Mouse (Mus musculus) hindbrain, postnatal 0 days (tissue): Measurements from ENCODE around the gene Esrp2. TPM values are rescaled to one million over a fixed set of nuclear protein-coding genes. Genes with fewer than 3 reads are reported as not detected.

Source experiments
- ATAC-seq: fragments of 200-750 bp; cut with Nextera tagmentation; 2 replicates; pipeline ENCODE4 v1.8.0; 2017; ENCODE audit warnings: mild to moderate bottlenecking, moderate TSS enrichment, moderate library complexity
- DNase-seq: peaks from one replicate; pipeline ENCODE4 v3.0.0-alpha.2; 2015; ENCODE audit warnings: low spot score
- H3K27ac ChIP-seq: fragments of 300-500 bp; sonication (generic); 2 replicates; pipeline ENCODE4 v1.5.1; 2014; ENCODE audit warnings: mild to moderate bottlenecking
- H3K27me3 ChIP-seq: fragments of 300-500 bp; sonication (generic); 2 replicates; pipeline ENCODE4 v1.6.1; 2014; ENCODE audit warnings: low read length, mixed read lengths; ENCODE audit not compliant: insufficient read depth
- H3K36me3 ChIP-seq: fragments of 300-500 bp; sonication (generic); 2 replicates; pipeline ENCODE4 v1.6.1; 2014; ENCODE audit warnings: low read length, mixed read lengths; ENCODE audit not compliant: insufficient read depth
- H3K4me1 ChIP-seq: fragments of 300-500 bp; sonication (generic); 2 replicates; pipeline ENCODE4 v1.6.1; 2014; ENCODE audit warnings: antibody characterized with exemption, low read length, mixed read lengths; ENCODE audit not compliant: insufficient read depth
- H3K4me2 ChIP-seq: fragments of 300-500 bp; sonication (generic); 2 replicates; pipeline ENCODE4 v1.6.1; 2014; ENCODE audit warnings: low read depth, mild to moderate bottlenecking, low read length, moderate library complexity, mixed read lengths
- H3K4me3 ChIP-seq: fragments of 300-500 bp; sonication (generic); 2 replicates; pipeline ENCODE4 v1.5.1; 2014; ENCODE audit warnings: low read length
- H3K9ac ChIP-seq: fragments of 300-500 bp; sonication (generic); replicated peaks from 2 replicates; pipeline ENCODE4 v1.6.1; 2014; ENCODE audit warnings: mild to moderate bottlenecking, low read length, moderate library complexity, mixed read lengths
- H3K9me3 ChIP-seq: fragments of 300-500 bp; sonication (generic); 2 replicates; pipeline ENCODE4 v1.6.1; 2016; ENCODE audit warnings: low read length, mixed read lengths
- CTCF ChIP-seq: IDR thresholded peaks from 2 replicates; pipeline ENCODE4 v1.5.1; 2016; ENCODE audit warnings: antibody characterized with exemption, control low read depth, low read depth
- WGBS: fragments of 180-500 bp; shearing (Covaris S2); extraction: QIAGEN DNeasy Blood & Tissue Kit; methylation state at CpG from one replicate; pipeline ENCODE4 v1.1.7; 2014; 5-methylcytosine and 5-hydroxymethylcytosine counted together
- polyA plus RNA-seq: library from polyadenylated mRNA; unstranded; fragments of >200 nt; fragmentation: Nextera tagmentation; extraction: Ambion mirVana; gene quantifications from 2 replicates; pipeline ENCODE4 v1.2.1, GENCODE M21; 2015
- total RNA-seq: library from RNA; depleted of rRNA; stranded (reverse); fragments of >200 nt; gene quantifications from 2 replicates; pipeline ENCODE4 v1.2.3, GENCODE M21; 2014

The Esrp2 gene
- total and polyA plus RNA-seq, 2 experiments from 2014 or later, result 0.10 TPM

DNA sequence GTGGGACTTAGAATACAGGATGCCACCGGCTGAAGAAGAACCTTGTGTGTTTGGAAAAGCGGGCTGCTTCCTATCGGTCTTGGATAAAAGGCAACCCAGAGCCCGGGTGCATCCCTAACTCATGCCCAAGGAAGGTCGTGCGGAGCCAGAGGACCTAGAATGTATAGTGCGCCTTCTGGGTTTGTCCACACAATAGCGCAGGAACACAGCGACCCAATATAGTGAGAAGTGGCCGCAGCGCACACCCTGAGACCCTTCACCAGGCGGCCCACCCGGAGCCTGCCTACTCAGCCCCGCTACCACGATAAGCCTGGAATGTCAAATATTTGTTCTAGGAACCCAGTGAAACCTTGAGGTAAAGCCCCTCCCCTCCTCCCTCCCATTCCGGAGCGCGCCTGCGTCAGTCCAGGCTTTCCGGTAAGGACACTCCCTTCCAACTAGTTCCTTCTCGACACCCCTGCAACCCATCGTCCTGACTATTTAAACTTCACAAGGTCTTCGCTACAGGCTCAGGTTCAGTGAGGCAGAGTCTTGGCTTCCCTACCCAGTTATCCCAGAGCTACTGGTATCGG lies 1.2 kb upstream of the Esrp2 start:
- Histone ChIP-seq H3K4me2 (peak overlapping the region; percentile 88), H3K27me3 (peaks cover 32% of the 10 kb centered on the region), H3K27ac (no peak overlapping the region), H3K36me3 (no peaks in the 10 kb centered on the region), H3K4me1 (peaks cover 20% of the 10 kb centered on the region), H3K9me3 (no peaks in the 10 kb centered on the region), H3K9ac (peak overlapping the region; percentile 24), H3K4me3 (peak overlapping the region; percentile 48)
- ATAC-seq, result no peak
- no peak for TF ChIP-seq CTCF
- peak; percentile 42 for DNase-seq
- 1% methylated on average over 24 of the region's 24 CpGs for WGBS

DNA sequence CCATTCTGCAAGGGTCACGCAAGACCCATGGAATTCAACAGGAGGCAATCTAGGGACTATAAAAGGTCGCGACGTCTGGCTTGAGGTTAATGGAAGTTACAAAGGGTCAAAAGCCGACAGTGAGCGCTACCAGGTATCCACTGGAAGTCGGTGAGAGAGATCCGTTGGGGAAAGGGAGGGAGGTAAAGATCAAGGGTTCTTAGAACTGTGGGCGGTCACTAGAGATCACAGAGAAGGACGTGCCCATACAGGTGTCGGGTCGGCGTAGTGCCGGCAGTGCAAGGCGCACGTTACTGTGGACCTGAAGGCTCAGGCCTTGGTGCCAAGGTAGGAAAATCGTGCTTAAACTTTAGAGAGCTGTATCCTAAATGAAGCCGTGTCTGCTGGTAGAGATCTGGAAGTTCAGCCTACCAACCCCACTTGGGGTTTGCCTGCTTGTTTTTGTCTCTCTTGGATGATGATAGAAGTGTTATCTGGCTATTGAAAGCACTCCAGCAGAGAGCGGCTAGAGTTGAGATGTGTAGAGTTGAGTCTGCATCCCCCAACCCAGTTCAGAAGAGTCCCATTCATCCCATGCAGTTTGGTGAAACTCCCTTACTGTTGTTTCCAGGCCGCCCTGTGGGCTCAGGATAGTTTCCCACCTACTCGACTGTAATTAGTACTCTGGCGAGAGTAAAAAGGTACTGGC lies 588 bp upstream of the Esrp2 start:
- peak overlapping the region; percentile 48 for H3K4me3 ChIP-seq
- H3K4me1 ChIP-seq, result peaks cover 20% of the 10 kb centered on the region
- no peak for TF ChIP-seq CTCF
- 5% methylated on average over 22 of the region's 22 CpGs for WGBS
- ATAC-seq (no peak), DNase-seq (no peak)
- H3K36me3 ChIP-seq, result no peaks in the 10 kb centered on the region
- peak overlapping the region; percentile 88 for H3K4me2 ChIP-seq
- no peaks in the 10 kb centered on the region for H3K9me3 ChIP-seq
- no peak overlapping the region for H3K27ac ChIP-seq
- H3K9ac ChIP-seq, result peak overlapping the region; percentile 24
- H3K27me3 ChIP-seq, result peaks cover 32% of the 10 kb centered on the region

DNA sequence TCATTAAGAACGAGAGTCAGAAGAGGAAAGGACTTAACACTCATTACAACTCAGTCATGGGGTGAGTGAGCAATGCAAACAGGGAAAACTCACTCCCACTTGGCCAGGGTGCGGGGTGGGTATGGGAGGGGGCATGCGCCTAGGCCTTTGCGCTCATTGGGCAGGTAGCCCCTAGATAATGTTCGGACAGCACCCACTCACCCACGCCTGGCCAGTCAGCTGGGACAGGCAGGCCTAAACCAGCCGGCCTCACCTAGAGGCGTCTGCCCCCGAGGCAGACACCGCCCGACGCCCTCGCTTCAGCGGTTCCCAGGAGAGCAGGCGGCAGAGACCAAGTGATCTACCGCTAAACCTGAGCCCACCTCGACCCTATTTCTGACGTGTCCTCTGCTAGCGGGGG lies 1.1 kb downstream of the Esrp2 start:
- H3K4me2 ChIP-seq, result peak overlapping the region; percentile 88
- peaks cover 20% of the 10 kb centered on the region for H3K4me1 ChIP-seq
- 9% methylated on average over 19 of the region's 19 CpGs for WGBS
- no peak overlapping the region for H3K9ac ChIP-seq
- H3K36me3 ChIP-seq, result peaks cover 2% of the 10 kb centered on the region; the same call in 1 of the 2 replicates
- TF ChIP-seq CTCF, result no peak
- DNase-seq (no peak), ATAC-seq (no peak)
- H3K4me3 ChIP-seq, result no peak overlapping the region
- no peak overlapping the region for H3K27ac ChIP-seq
- peaks cover 32% of the 10 kb centered on the region for H3K27me3 ChIP-seq
- no peaks in the 10 kb centered on the region for H3K9me3 ChIP-seq

DNA sequence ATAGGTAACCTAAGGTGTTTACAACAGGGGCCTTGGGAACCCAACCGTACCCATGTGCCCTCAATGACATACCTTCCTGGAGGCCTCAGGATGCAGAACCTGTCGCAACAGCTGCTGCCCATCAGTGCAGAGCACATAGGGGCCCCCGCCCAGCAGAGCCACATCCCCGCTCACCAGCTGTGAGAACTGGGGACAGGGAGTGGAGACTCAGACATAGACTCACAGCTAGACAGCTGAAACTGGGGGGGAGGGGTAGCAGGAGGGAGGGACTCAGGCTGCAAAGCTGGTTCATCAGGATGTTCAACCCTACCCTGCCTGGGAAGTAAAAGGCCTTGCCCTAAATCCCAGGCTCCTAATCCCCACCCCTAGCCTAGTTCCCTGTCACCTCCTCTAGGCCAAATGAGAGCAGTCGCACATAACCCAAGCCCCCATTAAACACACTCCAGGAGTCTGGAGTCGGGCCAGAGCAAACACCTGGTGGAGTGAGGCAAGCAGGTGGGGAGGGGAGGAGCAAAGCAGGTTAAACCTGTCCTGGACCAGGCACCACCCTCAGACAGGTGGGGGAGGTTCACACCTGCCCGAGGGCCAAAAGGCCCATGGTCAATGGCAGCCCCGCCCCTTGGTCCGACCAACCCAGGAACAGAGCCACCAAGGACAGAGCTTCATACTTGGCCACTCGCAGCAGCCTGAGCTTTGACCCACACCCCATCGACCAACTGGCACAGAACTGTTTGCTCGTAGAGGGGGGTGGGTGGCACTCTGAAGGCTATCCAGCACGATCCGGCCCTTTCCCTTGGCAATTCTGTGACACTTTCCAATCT lies 1.8 kb downstream of the Esrp2 start:
- Histone ChIP-seq H3K4me1 (peaks cover 20% of the 10 kb centered on the region), H3K9ac (no peak overlapping the region), H3K4me3 (no peak overlapping the region), H3K9me3 (no peaks in the 10 kb centered on the region), H3K36me3 (peaks cover 9% of the 10 kb centered on the region; the same call in 1 of the 2 replicates), H3K27me3 (peaks cover 32% of the 10 kb centered on the region), H3K4me2 (no peak overlapping the region), H3K27ac (no peak overlapping the region)
- DNase-seq (no peak), ATAC-seq (no peak)
- no peak for TF ChIP-seq CTCF
- 28% methylated on average over 14 of the region's 14 CpGs for WGBS

DNA sequence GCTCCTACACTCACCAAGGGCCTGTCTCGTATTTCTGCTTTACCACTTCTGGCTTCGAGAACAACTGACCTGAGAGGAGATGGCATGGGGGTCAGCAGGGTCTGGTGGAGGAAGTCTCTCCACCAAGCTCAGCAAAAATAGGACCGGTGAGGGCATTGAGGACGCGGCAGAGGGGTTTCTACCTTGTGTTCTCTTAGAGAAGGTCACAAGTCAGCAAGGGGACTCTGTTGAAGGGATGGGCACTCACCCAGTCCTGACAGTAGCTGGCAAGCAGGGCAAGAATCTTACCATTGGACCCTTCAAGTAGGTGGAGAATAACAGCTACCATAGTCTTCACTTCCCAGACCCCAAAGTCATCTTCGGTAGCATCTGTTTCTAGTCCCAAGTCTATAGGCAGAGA lies 2.8 kb downstream of the Esrp2 start:
- peaks cover 13% of the 10 kb centered on the region; the same call in 1 of the 2 replicates for H3K36me3 ChIP-seq
- no peak overlapping the region for H3K4me2 ChIP-seq
- DNase-seq (no peak), ATAC-seq (no peak)
- no peak overlapping the region for H3K9ac ChIP-seq
- WGBS, result 77% methylated on average over 6 of the region's 6 CpGs
- H3K4me1 ChIP-seq, result peaks cover 20% of the 10 kb centered on the region
- TF ChIP-seq CTCF, result no peak
- H3K4me3 ChIP-seq, result no peak overlapping the region
- H3K27me3 ChIP-seq, result peaks cover 32% of the 10 kb centered on the region
- no peak overlapping the region for H3K27ac ChIP-seq
- no peaks in the 10 kb centered on the region for H3K9me3 ChIP-seq

DNA sequence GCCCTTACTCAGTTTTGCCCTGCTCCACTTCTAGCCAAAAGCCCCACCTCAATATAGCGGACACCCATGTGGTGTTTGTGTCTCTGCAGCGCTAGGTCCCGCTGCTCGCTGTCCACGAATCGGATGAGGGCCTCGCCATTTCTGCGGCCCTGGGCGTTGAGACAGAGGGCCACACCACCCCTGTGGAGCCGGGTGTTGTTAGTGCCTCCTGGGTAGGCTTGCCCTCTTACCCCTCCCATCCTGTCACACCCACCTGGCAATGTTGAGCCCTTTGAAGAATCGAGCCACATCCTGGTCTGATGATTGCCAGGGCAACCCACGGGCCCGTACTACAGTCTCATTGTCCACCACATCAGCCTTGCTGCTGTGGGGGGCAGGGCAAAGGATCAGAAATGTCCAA lies 3.2 kb downstream of the Esrp2 start:
- peaks cover 32% of the 10 kb centered on the region for H3K27me3 ChIP-seq

More for the DNA sequence above, 3.2 kb downstream of the Esrp2 start:
- Histone ChIP-seq H3K4me3 (no peak overlapping the region), H3K4me2 (no peak overlapping the region), H3K36me3 (peaks cover 17% of the 10 kb centered on the region; the same call in 1 of the 2 replicates), H3K27ac (no peak overlapping the region), H3K9ac (no peak overlapping the region), H3K9me3 (no peaks in the 10 kb centered on the region), H3K4me1 (peaks cover 20% of the 10 kb centered on the region)
- no peak for DNase-seq
- ATAC-seq, result no peak
- 72% methylated on average over 13 of the region's 13 CpGs for WGBS
- TF ChIP-seq CTCF, result no peak
